Mouse (Mus musculus) midbrain, embryonic 10.5 days (tissue): Measurements from ENCODE around the gene Vopp1. TPM values are rescaled to one million over a fixed set of nuclear protein-coding genes. Genes with fewer than 3 reads are reported as not detected.
A peak's percentile ranks its signal among the peaks of the same experiment; 100 is the strongest.
"Not testable (repeated sequence)": the region's sequence is repeated elsewhere in the genome, so short reads cannot be mapped to it uniquely, and the experiment has no call there.

Source experiments
- DNase-seq: peaks from one replicate; pipeline ENCODE4 v3.0.0-alpha.2; 2017; ENCODE audit warnings: low spot score
- H3K27ac ChIP-seq: fragments of 300-500 bp; sonication (generic); replicated peaks from 2 replicates; pipeline ENCODE4 v1.5.1; 2016; ENCODE audit warnings: mild to moderate bottlenecking
- H3K27me3 ChIP-seq: fragments of 300-500 bp; sonication (generic); 2 replicates; pipeline ENCODE4 v1.6.1; 2016; ENCODE audit warnings: low read depth, mild to moderate bottlenecking; ENCODE audit not compliant: poor library complexity, severe bottlenecking
- H3K36me3 ChIP-seq: fragments of 300-500 bp; sonication (generic); 2 replicates; pipeline ENCODE4 v1.6.1; 2016; ENCODE audit warnings: mild to moderate bottlenecking, moderate library complexity
- H3K4me1 ChIP-seq: fragments of 300-500 bp; sonication (generic); 2 replicates; pipeline ENCODE4 v1.6.1; 2016
- H3K4me3 ChIP-seq: fragments of 300-500 bp; sonication (generic); 2 replicates; pipeline ENCODE4 v1.5.1; 2016; ENCODE audit warnings: mild to moderate bottlenecking, moderate library complexity
- H3K9me3 ChIP-seq: fragments of 300-500 bp; sonication (generic); replicated peaks from 2 replicates; pipeline ENCODE4 v1.6.1; 2016; ENCODE audit warnings: mild to moderate bottlenecking
- WGBS: fragments of 180-500 bp; shearing (Covaris S2); methylation state at CpG from one replicate; pipeline ENCODE4 v1.1.7; 2016; 5-methylcytosine and 5-hydroxymethylcytosine counted together
- polyA plus RNA-seq: library from polyadenylated mRNA; unstranded; fragments of >200 nt; fragmentation: Nextera tagmentation; extraction: Ambion mirVana; gene quantifications from 2 replicates; pipeline ENCODE4 v1.2.1, GENCODE M21; 2016

Gene Vopp1
- 61.6 and 72.9 TPM in 2 replicates for polyA plus RNA-seq

DNA sequence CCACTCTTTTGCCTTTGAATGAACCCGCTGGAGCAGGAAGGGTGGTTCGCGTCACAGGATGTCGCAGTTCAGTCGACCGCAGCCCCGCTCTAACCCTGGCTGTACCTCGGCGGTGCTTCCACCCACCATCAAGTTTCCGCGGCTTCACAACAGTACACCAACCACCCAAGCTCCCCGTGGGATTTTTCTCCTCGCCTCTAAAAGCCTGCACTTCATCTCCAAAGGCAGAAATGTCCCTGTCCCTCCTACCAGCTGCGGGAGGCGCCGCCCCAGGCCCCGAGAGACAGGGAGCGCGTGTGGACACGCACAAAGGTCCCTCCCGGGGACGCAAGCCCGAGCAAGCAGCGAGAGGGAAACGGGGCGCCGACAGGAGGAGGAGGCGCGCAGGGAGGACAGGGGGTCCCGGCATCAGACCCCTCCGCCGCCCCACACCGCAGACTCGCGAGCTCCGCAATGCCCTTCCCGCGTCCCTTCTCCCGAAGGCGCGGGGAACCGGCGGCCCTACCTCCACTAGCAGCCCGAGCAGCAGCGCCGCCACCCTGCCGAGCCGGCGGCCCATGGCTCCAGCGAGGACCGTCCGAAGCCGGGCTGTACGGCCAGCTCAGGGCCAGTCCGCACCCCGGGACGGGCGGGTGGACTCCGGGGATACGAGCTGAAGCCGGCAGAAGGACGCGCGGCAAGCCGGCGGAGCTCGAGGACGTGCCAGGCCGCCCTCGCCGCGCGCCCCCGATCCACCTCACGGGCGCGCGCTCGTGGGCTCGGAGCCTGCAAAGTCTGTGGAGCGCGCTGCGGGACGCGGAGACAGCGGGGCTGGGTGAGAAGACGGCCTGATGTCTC is at the start of gene Vopp1:
Gene Vopp1, minus strand, starts transcription at position 738 of the 837 bp plus-strand sequence.
- under 1% methylated on average over 85 of the region's 87 CpGs for WGBS
- H3K4me1 ChIP-seq = peaks cover 21% of the 10 kb centered on the region
- no peaks in the 10 kb centered on the region for H3K27me3 ChIP-seq

DNA sequence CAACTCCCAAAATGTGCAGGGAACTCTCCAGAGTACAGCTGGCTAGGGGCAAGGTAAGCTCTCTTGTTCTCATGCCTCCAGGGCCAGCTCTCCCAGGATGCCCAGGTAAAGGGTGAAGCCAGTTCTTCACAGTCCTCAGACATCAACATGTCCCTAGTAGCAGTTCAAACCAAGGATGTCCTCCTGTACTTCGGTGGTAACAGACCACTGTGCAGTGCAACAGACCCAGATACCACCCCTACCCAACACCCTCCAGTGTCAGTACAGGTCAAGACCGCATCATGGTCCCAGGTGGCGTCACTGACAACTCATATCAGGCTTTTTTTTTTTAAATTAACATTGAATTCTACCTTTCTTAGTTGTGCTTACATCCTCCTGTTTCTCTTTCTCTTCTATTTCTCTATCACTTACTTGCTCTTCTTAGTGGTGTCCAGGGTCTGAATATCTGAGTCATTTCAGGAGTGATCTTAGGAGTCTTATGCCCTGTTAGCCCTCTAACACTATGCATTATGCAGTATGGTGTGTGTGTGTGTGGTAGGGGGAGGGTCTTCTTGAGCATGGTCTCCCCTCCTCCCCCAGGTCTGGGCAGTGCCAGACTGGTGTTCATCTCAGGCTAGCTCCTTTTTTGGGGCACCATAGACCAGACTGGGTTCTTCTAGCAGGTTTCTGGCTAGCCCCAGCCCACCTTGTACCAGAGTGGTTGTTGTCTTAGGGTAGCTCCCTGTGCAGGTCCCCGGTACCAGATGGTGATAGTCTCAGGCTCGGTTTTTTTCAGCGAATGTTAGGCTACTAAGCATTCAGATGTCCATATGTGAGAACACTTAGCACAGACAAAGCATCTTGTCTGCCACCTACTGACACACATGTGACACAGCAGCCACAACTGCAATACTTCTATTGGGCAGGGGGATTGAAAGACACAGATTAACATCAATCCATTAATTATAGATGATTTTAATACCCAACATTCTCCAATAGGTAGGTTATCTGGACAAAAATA is 34.4 kb upstream of the Vopp1 start:
- Histone ChIP-seq H3K9me3 (no peaks in the 10 kb centered on the region), H3K27me3 (no peaks in the 10 kb centered on the region), H3K4me1 (no peaks in the 10 kb centered on the region), H3K4me3 (no peak overlapping the region), H3K36me3 (no peaks in the 10 kb centered on the region), H3K27ac (no peak overlapping the region)
- 61% methylated on average over 6 of the region's 6 CpGs for WGBS
- peak; percentile 31 for DNase-seq

More for the DNA sequence above, at the start of gene Vopp1:
- H3K4me3 ChIP-seq = peak within 1 kb of the TSS; percentile 77
- peak within 1 kb of the TSS; percentile 99 for H3K27ac ChIP-seq
- peak; percentile 80 for DNase-seq
- H3K9me3 ChIP-seq = no peaks in the 10 kb centered on the region
- 0 out of 2 replicates have a peak, but pooled peaks cover 6% of the 10 kb centered on the region for H3K36me3 ChIP-seq

DNA sequence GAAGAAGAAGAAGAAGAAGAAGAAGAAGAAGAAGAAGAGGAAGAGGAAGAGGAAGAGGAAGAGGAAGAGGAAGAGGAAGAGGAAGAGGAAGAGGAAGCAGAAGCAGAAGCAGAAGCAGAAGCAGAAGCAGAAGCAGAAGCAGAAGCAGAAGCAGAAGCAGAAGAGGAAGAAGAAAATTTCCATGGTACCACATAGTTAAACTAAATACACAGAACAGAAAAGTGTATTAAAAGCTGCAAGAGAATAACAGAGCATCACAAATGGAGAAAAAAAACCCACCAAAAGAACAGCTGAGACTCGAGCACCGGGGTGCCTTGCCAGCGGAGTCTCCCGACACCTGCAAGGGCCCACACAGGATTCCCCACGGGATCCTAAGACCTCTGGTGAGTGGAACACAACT is 26.2 kb upstream of the Vopp1 start:
- WGBS = 89% methylated on average over 5 of the region's 5 CpGs
- H3K9me3 ChIP-seq, DNase-seq, H3K36me3 ChIP-seq, H3K4me1 ChIP-seq, H3K4me3 ChIP-seq, H3K27me3 ChIP-seq, H3K27ac ChIP-seq: not testable (repeated sequence)

DNA sequence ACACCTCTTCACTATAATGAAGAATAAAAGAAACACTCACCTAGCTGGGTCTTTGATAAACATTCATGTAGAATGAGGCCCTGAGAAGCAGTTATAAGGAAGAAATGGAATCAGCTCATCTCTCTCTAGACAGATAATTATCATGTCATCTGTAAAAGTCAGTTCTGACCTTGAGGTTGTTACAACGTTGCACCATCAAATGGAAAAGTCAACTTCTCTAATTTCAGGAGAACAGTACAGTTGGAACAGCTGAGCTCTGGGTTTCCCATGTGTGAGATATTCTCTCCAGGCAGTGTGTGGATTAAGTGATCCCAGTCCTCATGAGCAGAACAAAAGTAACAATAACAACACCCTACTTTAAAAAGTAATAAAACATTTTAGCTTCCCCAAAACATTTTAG is 25.3 kb upstream of the Vopp1 start, which contains the start of gene Vmn1r21:
Gene Vmn1r21, minus strand, starts transcription at position 58 of the 400 bp plus-strand sequence.
- H3K36me3 ChIP-seq = no peaks in the 10 kb centered on the region
- no peak for DNase-seq
- no peaks in the 10 kb centered on the region for H3K4me1 ChIP-seq
- no peaks in the 10 kb centered on the region for H3K9me3 ChIP-seq
- no peak within 1 kb of the TSS for H3K4me3 ChIP-seq
- H3K27me3 ChIP-seq = no peaks in the 10 kb centered on the region
- H3K27ac ChIP-seq = no peak within 1 kb of the TSS
- 82% methylated on average over 1 of the region's 1 CpGs for WGBS

DNA sequence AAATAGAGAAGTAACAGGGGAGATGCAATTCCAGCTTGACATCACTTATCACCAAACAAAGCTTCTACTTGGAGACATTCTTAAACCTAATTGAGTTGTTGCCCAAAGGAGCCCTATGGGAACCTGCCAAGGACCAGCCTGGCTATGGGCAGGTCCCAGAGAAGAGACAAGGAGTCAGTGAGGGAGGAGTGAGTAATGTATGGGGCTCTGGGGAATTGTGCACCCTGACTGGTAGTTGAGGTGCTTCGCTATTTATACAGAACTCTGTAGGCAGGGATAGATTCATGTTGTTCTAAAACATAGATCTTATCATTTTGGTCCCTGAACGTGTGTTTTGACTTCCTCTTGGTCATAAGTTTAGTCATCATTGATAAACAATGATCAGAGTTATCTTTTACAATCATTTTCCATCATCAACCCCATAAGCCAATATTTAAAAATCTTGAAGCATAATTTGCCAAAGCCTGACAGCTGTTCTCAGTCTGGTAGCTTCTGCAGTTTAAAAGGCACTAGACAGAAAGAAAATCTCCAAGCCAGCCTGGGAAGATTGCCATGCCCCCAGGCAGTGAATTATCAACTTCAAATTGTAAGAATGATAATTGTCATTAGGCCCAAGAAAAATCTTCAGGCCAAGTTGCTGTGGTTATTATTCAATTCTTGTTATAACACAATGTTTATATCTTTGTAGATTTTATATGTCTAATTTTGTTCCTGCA is 14.9 kb upstream of the Vopp1 start:
- 85% methylated on average over 2 of the region's 2 CpGs for WGBS
- Histone ChIP-seq H3K9me3 (no peaks in the 10 kb centered on the region), H3K4me3 (no peak overlapping the region), H3K36me3 (no peaks in the 10 kb centered on the region), H3K4me1 (no peaks in the 10 kb centered on the region), H3K27ac (no peak overlapping the region), H3K27me3 (no peaks in the 10 kb centered on the region)
- DNase-seq = no peak

DNA sequence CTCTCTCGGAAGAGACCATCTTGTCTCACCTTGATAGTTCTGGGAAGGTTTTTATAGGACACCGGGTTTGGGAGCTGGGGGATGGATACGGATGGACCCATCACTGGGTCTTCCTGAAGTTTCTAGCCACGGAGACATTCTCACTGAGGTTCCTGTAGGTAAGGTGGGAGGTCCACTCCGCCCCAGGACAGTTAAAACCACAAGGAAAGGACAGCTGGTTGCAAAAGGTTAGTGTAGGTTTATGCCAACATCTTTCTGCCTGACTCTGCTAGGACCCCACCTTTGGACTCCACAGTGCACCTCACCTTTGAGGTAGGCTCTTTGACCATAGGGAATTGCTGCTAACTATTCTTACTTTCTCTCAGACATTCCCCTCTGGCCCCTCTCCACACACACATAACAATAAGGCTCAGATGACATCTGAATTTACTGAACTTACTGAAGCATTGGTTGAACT is 328 bp upstream of the Vopp1 start:
- Histone ChIP-seq H3K27me3 (no peaks in the 10 kb centered on the region), H3K4me1 (peaks cover 21% of the 10 kb centered on the region), H3K9me3 (no peaks in the 10 kb centered on the region), H3K4me3 (peak overlapping the region; percentile 77), H3K27ac (peak overlapping the region; percentile 99), H3K36me3 (0 out of 2 replicates have a peak, but pooled peaks cover 6% of the 10 kb centered on the region)
- 7% methylated on average over 5 of the region's 5 CpGs for WGBS
- no peak for DNase-seq

DNA sequence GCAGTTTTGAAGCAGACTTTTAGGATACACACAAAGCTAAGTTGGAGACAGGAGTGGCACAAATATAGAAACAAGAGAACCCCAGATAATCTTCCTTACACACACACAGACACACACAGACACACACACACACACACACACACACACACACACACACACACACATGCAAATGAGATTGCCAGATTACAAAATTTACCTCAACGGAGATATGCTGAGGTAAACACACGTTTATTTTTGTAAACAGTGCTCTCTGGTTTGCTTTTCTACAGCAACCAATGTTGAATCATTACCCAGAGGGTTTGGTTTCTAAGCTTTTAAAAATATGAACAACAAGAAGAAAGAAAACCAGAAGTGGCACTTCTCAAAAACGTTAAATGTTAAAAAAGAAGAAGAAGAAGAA is 1.5 kb downstream of the Vopp1 start:
- no peaks in the 10 kb centered on the region for H3K27me3 ChIP-seq
- DNase-seq = no peak
- 44% methylated on average over 3 of the region's 3 CpGs for WGBS

DNA sequence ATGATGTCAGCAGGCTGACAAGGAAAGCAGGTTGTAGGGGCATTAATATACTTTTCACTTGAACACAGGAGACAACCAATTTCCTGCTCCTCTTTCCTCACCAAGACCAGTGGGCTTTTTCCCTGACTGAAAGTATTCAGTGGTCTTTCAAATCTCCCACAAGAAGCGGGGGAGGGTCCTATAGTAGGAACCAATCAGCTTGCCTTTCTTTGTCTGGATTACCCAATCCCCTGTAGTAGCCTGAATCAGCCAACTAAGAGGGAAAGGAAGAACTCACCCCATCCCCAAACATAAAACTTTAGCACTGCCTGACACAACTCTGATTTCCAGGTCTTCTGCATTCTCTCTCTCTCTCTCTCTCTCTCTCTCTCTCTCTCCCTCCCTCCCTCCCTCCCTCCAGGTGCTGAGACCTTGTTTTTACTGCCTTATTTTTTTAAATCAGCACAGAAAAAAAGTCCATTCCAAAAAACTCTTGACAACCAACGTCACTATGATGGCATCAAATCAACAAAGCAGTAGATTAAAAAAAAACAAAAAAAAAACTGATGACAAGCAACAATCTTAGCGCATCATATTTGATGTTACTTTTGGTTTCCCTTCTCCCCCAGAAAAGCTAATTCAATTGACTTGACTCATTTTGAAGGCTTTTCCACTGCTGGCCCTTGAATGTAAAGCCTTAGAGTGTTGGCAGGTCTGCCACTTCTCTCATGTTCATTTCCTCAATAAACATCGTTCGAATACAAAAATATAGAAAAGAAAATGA is 2.1 kb downstream of the Vopp1 start:
- 0 out of 2 replicates have a peak, but pooled peaks cover 6% of the 10 kb centered on the region for H3K36me3 ChIP-seq
- 70% methylated on average over 5 of the region's 5 CpGs for WGBS
- peaks cover 21% of the 10 kb centered on the region for H3K4me1 ChIP-seq
- H3K27ac ChIP-seq = peak overlapping the region; percentile 69
- no peaks in the 10 kb centered on the region for H3K27me3 ChIP-seq
- no peaks in the 10 kb centered on the region for H3K9me3 ChIP-seq
- DNase-seq = peak; percentile 32
- H3K4me3 ChIP-seq = peak overlapping the region; percentile 77

More for the DNA sequence above, 1.5 kb downstream of the Vopp1 start:
- Histone ChIP-seq H3K36me3 (0 out of 2 replicates have a peak, but pooled peaks cover 6% of the 10 kb centered on the region), H3K27ac (no peak overlapping the region), H3K4me1 (peaks cover 21% of the 10 kb centered on the region), H3K4me3 (peak overlapping the region; percentile 77), H3K9me3 (no peaks in the 10 kb centered on the region)

DNA sequence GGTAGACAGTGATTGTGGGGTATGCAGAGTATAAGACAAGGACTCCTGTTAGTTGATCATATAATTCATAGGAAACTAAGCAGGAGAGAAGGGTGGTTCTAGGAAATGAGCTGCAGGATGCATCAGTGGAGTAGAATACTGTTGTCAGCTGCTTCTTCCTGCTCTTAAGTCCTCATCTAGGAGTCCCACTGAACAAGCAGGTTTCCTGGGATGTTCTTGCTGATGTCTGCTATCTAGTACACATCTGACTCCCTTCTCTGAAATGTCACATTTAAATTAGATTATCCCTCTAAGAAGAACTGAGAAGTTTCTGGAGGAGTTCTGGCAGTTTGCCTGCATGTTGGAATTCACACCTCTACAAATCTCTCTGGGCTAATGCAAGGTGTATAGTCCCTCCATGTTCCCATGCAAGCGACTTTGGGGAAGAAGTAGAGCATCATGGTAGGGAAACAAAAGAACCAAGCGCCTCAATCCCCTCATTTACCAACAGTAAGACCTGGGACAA is 10.5 kb downstream of the Vopp1 start:
- H3K4me1 ChIP-seq = no peaks in the 10 kb centered on the region
- H3K9me3 ChIP-seq = no peaks in the 10 kb centered on the region
- H3K27me3 ChIP-seq = no peaks in the 10 kb centered on the region
- DNase-seq = no peak
- peaks cover under 1% of the 10 kb centered on the region for H3K36me3 ChIP-seq
- no peak overlapping the region for H3K4me3 ChIP-seq
- WGBS = 88% methylated on average over 2 of the region's 2 CpGs
- H3K27ac ChIP-seq = no peak overlapping the region

DNA sequence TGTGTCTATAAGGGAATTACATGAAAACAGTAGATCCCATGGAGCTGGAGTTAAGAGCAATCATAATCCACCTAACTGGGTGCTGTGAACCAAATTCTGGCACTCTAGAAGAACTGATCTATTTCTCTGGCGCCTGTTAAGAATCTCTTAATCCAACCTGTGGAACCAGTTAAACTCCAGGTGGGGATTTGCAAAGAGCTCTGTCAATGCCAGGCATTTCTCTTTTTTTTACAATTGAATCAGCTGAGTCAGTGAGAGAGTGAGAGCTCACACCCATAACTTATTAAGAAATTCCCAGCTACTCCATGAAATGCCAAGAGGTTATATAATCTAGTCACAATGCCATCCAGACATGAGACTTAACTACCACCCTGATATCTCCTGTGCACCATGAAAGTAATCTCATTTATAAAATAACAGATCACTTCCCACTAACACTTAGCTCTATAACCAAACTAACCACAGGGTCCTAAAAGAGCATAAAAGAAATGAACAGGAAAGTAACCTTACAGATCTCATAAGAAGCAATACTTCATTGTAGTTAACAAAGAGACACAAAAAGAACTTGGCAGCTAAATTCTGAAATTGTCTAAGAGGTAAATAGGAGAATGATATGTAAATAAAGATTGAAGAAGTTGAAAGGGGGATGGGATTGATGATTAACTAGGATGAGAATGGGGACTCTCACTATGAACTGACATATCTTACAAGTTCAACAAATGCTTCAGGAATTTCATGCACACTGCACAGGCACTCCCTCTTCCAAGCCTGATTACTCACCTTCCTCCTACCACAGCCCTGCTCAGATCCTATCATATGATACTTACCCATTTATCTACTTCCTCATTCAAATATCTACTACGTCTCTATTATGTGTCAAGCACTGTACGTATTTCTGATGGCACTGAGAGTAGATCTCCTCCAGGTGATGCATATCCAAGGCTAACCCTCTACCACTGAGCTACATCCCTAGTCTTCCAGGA is 12.9 kb downstream of the Vopp1 start:
- Histone ChIP-seq H3K9me3 (0 out of 2 replicates have a peak, but pooled peaks cover 8% of the 10 kb centered on the region), H3K4me3 (no peak overlapping the region), H3K4me1 (no peaks in the 10 kb centered on the region), H3K36me3 (peaks cover 23% of the 10 kb centered on the region), H3K27ac (no peak overlapping the region), H3K27me3 (no peaks in the 10 kb centered on the region)
- no peak for DNase-seq
- WGBS = 90% methylated on average over 3 of the region's 3 CpGs
